Mouse (Mus musculus) adrenal gland, postnatal 10 days (tissue): ENCODE results near the gene Aqp9. TPM values are rescaled to one million over a fixed set of nuclear protein-coding genes. Genes with fewer than 3 reads are reported as not detected.

Experiments
- DNase-seq: peaks from one replicate; pipeline ENCODE4 v3.0.0; 2021; ENCODE audit warnings: mixed read lengths
- total RNA-seq, 2 experiments: library from RNA; stranded (reverse); gene quantifications; 2 replicates each; pipeline ENCODE4 v1.2.3; 2021

The Aqp9 gene
- total RNA-seq, 2 experiments from 2014 or later = 17.2 to 35.8 TPM

DNA sequence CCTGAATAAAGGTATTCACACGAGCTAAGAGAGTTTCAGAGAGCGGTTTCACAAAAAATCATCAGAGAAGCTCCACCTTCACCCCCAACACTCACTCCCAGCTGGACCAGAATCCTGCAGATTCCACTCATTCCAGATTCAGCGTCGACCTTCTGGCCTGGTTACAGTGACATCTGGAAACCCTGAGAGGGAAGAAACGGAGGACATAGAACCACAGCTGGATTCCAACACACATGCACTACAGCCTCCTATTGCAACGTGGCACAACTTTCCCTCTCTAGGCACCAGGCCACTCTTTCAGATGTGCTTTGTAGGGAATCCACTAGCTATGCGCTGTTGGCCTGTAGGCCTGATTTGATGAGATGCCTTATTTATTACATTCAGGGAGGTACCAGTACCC lies 102.0 kb downstream of the Aqp9 start:
- no peak for DNase-seq

- DNase-seq = no peak
These were observed 103.1 kb downstream of the Aqp9 start for GRCm38 (mm10) chr9:71065343-71065875.

- no peak for DNase-seq
These were observed 104.1 kb downstream of the Aqp9 start for GRCm38 (mm10) chr9:71064291-71064840.

DNA sequence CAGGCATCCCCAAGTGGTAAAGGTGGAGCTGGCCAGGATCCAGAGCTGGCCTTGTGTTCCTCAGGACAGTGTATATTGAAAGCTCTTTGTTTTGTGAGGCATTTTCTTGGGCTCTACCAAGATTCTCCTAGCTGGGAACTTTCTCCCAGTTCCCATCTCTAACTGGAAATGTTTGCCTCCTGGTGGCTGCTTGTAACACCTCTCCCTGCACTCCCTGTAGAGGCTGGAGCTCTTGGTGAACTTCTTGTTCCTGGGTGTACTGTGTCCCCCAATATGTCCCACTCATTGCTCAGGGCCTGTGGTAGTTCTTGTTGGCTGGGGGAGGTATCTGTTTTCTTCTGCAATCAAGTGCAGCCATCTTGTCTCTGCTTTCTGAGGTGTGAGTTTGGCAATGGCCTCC lies 104.9 kb downstream of the Aqp9 start:
- DNase-seq = no peak

DNA sequence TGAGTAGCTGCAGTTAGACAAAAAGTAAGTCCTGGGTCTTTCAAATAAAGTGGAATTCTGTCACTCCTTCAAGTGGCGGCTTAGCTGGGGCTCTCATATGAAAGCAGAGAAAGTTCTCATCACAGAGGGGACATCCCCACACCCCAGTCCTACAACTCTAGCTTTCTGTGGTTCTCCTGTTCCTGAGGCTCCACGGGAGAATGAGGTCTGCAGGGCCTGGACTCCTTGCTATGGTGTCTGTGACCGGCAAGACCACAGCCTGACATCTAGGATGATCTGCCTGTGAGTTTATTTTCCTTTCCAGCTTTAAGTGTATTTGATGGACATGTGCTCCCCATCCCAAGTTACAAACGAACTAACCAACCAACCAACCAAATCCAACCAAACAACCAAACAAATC lies 105.5 kb downstream of the Aqp9 start:
- no peak for DNase-seq

GRCm38 (mm10) chr9:71062301-71062700 lies 106.2 kb downstream of the Aqp9 start:
- peak; percentile 44 for DNase-seq

Other genes with a start within 250 kb of the Aqp9 start
- gene Lipc, start 216.5 kb downstream of the Aqp9 start, total RNA-seq = 10 to 100 TPM; 26.4 to 55.7 TPM
- gene Aldh1a2, start 47.1 kb upstream of the Aqp9 start, total RNA-seq = 10 to 100 TPM; 29.3 to 35.4 TPM